Mouse (Mus musculus): ENCODE measurements around the gene Tbcb.
"Not testable (repeated sequence)": the region's sequence is repeated elsewhere in the genome, so short reads cannot be mapped to it uniquely, and the experiment has no call there.

Gene Tbcb

GRCm38 (mm10) chr7:30193581-30194100 lies 38.4 kb downstream of the Tbcb start:
- DNase-seq (ENCODE audit: low spot score in 2 of 2), result peak; percentile 53

GRCm38 (mm10) chr7:30193013-30193412 lies 39.1 kb downstream of the Tbcb start:
- no peak for DNase-seq (ENCODE audit: low spot score in 2 of 2)

- DNase-seq (ENCODE audit: low spot score in 2 of 2), result no peak
These were observed 40.0 kb downstream of the Tbcb start for GRCm38 (mm10) chr7:30192088-30192487.

- no peak for DNase-seq (ENCODE audit: low spot score in 2 of 2)
These were observed 43.0 kb downstream of the Tbcb start for GRCm38 (mm10) chr7:30189116-30189491.

GRCm38 (mm10) chr7:30188344-30189115 lies 43.5 kb downstream of the Tbcb start:
- DNase-seq (ENCODE audit: low spot score in 2 of 2), result no peak

- no peak for DNase-seq (ENCODE audit: low spot score in 2 of 2)
These were observed 47.3 kb downstream of the Tbcb start for GRCm38 (mm10) chr7:30184641-30185348.

GRCm38 (mm10) chr7:30183879-30184289 lies 48.2 kb downstream of the Tbcb start, which contains the start of gene Cox7a1:
TSS of gene Cox7a1 (plus strand) at chr7:30184144.
- DNase-seq (ENCODE audit: low spot score in 2 of 2), result peak in 1 of 2 experiments; percentile 45

GRCm38 (mm10) chr7:30183189-30183588 lies 48.9 kb downstream of the Tbcb start:
- not testable (repeated sequence) for DNase-seq (ENCODE audit: low spot score in 2 of 2)

GRCm38 (mm10) chr7:30181929-30182328 lies 50.1 kb downstream of the Tbcb start:
- DNase-seq (ENCODE audit: low spot score in 2 of 2), result not testable (repeated sequence)

GRCm38 (mm10) chr7:30181308-30181707 lies 50.8 kb downstream of the Tbcb start:
- DNase-seq (ENCODE audit: low spot score in 2 of 2), result peak; percentile 49 to 60

- no peak for DNase-seq (ENCODE audit: low spot score in 2 of 2)
These were observed 53.8 kb downstream of the Tbcb start for GRCm38 (mm10) chr7:30178256-30178655.

GRCm38 (mm10) chr7:30176474-30176873 lies 55.6 kb downstream of the Tbcb start:
- DNase-seq (ENCODE audit: low spot score in 2 of 2), result no peak

Measured in right cerebral cortex, postnatal 36 days (tissue).